Comparison of ENCODE assay signal across 13 mouse cellular contexts in the genomic region with DNA sequence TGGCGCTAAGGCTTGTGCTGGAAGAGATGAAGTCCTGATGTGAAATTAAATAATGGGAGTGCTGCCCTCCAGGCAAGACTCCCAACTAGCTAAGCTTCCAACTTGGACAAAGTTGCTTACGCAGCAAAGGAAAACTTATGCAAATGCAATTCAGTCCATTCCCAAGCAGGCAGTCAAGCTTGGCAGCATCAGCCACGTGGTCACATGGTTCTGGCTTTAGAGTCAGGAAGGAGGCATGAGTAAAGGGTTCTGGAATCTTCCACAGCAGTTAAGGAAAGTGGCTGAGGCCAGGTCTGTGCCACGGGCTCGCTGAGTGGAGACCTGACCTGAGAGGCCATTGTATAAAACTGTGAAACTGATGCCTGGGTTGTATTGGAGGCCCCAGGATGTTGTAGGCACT. TPM values are rescaled to one million over a fixed set of nuclear protein-coding genes. Genes with fewer than 3 reads are reported as not detected.
DNase-seq lines count a peak whose midpoint lies in the region; ATAC-seq and TF ChIP-seq lines count a peak whose summit lies in the region.
"Had no signal": no experiment of that assay in that cellular context is flagged by ENCODE, and none has a peak within 500 bp of the region (broad histone marks: within the 10 kb centered on the region; RNA-seq: fewer than 3 reads in every experiment).

No protein-coding gene starts in this region.

- H3K9me3 ChIP-seq in kidney, embryonic 14.5 days (ENCODE audit: control insufficient read depth, low read length): no peaks in the 10 kb centered on the region
- no peaks in the 10 kb centered on the region for H3K9me3 ChIP-seq in kidney, postnatal 0 days (replicated peaks; ENCODE audit: low read length)
- H3K9me3 ChIP-seq: forebrain, embryonic 10.5 days; G1E had no signal

- H3K4me1 ChIP-seq in kidney, embryonic 14.5 days (ENCODE audit: control insufficient read depth, insufficient read depth, low read length): no peaks in the 10 kb centered on the region
- H3K4me1 ChIP-seq in kidney, postnatal 0 days (replicated peaks; ENCODE audit: insufficient read depth, low read length): no peaks in the 10 kb centered on the region

- TF ChIP-seq CTCF in kidney, postnatal 0 days (IDR thresholded peaks at IDR 0.05; ENCODE audit: low read depth): no peak

- H3K27ac ChIP-seq in kidney, embryonic 14.5 days (ENCODE audit: low read depth, low read length): no peak overlapping the region
- H3K27ac ChIP-seq in kidney, postnatal 0 days: peak overlapping the region; percentile 38; the same call in 1 of the 2 replicates
- H3K27ac ChIP-seq: forebrain, embryonic 10.5 days had no signal

- H3K36me3 ChIP-seq in kidney, embryonic 14.5 days (ENCODE audit: control insufficient read depth, insufficient read depth, low read length): no peaks in the 10 kb centered on the region
- no peaks in the 10 kb centered on the region for H3K36me3 ChIP-seq in kidney, postnatal 0 days (ENCODE audit: insufficient read depth, low read length)
- H3K36me3 ChIP-seq: forebrain, embryonic 10.5 days; G1E had no signal

- H3K27me3 ChIP-seq in kidney, embryonic 14.5 days (ENCODE audit: control insufficient read depth, insufficient read depth, low read length): no peaks in the 10 kb centered on the region
- no peaks in the 10 kb centered on the region for H3K27me3 ChIP-seq in kidney, postnatal 0 days (ENCODE audit: insufficient read depth, low read length)

- WGBS in kidney, embryonic 14.5 days: 70% methylated on average over 5 of the region's 5 CpGs
- WGBS in kidney, postnatal 0 days: 43% methylated on average over 5 of the region's 5 CpGs

- DNase-seq in kidney, adult 11 months: peak; percentile 91
- DNase-seq in Muller cell, postnatal 12 days (ENCODE audit: inconsistent ontology term): peak; percentile 31
- DNase-seq in adipocyte (ENCODE audit: low spot score): peak; percentile 94
- peak; percentile 66 for DNase-seq in kidney, postnatal 0 days (ENCODE audit: low spot score)
- DNase-seq in left cerebral cortex, adult 11 months (ENCODE audit: low spot score): no peak
- DNase-seq: adrenal gland, postnatal 25 days; cerebellum, postnatal 36 days; liver had no signal

- no peak overlapping the region for H3K9ac ChIP-seq in kidney, embryonic 14.5 days (ENCODE audit: low read depth, low read length)
- no peak overlapping the region for H3K9ac ChIP-seq in kidney, postnatal 0 days (ENCODE audit: low read depth, low read length)

- no peak overlapping the region for H3K4me2 ChIP-seq in kidney, embryonic 14.5 days (replicated peaks; ENCODE audit: low read depth, low read length)
- no peak overlapping the region for H3K4me2 ChIP-seq in kidney, postnatal 0 days (ENCODE audit: low read length)

- no peak for ATAC-seq in kidney, embryonic 14.5 days (ENCODE audit: low FRiP score, low TSS enrichment)
- peak; percentile 82 for ATAC-seq in kidney, postnatal 0 days (replicated peaks; ENCODE audit: low FRiP score, low read depth)
- no peak for ATAC-seq in erythroblast, adult 5-6 weeks (replicated peaks; ENCODE audit: low FRiP score, poor library complexity, severe bottlenecking)

- no peak overlapping the region for H3K4me3 ChIP-seq in kidney, embryonic 14.5 days (ENCODE audit: low read length)
- H3K4me3 ChIP-seq in kidney, postnatal 0 days (replicated peaks; ENCODE audit: low read depth, low read length): no peak overlapping the region
- H3K4me3 ChIP-seq: forebrain, embryonic 10.5 days; megakaryocyte, embryonic 14.5 days had no signal

RNA-seq across cellular contexts. Expression of gene P4ha1, which starts 37.6 kb away (rescaled TPM):
- polyA plus RNA-seq in kidney, embryonic 14.5 days (2014; fragmentation: Nextera tagmentation; extraction: Ambion mirVana): 31.7 and 43.7 TPM in 2 replicates
- polyA plus RNA-seq in kidney, postnatal 0 days (2015; fragmentation: Nextera tagmentation; extraction: Ambion mirVana): 27.9 and 31.3 TPM in 2 replicates
- 3.5 and 6.9 TPM in 2 replicates for total RNA-seq in erythroblast, adult 5-6 weeks (2015; ENCODE audit: low replicate concordance)
- total RNA-seq in erythroblast, adult 5-6 weeks (2017; ENCODE audit: low replicate concordance): 7.7 and 12.3 TPM in 2 replicates
